Mouse (Mus musculus) thymus, adult 2 months (tissue): ENCODE results near the gene Olfr573-ps1. TPM values are rescaled to one million over a fixed set of nuclear protein-coding genes. Genes with fewer than 3 reads are reported as not detected.

Source experiments
- DNase-seq: peaks from one replicate; pipeline ENCODE4 v3.0.0; 2021
- H3K27ac ChIP-seq: fragments of 200-500 bp; 2 replicates; pipeline ENCODE4 v1.5.1; 2012; ENCODE audit warnings: low read length, control low read depth; ENCODE audit not compliant: control insufficient read depth, insufficient read depth
- H3K27me3 ChIP-seq: fragments of 200-500 bp; 2 replicates; pipeline ENCODE4 v1.6.1; 2012; ENCODE audit warnings: mild to moderate bottlenecking, low read length, moderate library complexity, mixed read lengths; ENCODE audit not compliant: control insufficient read depth, insufficient read depth
- H3K36me3 ChIP-seq: fragments of 200-500 bp; 2 replicates; pipeline ENCODE4 v1.6.1; 2012; ENCODE audit warnings: mild to moderate bottlenecking, low read length, moderate library complexity; ENCODE audit not compliant: control insufficient read depth, insufficient read depth
- H3K4me1 ChIP-seq: fragments of 200-500 bp; replicated peaks from 2 replicates; pipeline ENCODE4 v1.6.1; 2012; ENCODE audit warnings: low read length; ENCODE audit not compliant: control insufficient read depth, insufficient read depth
- H3K4me3 ChIP-seq: fragments of 200-500 bp; 2 replicates; pipeline ENCODE4 v1.5.1; 2012; ENCODE audit warnings: mild to moderate bottlenecking, low read length, control low read depth, moderate library complexity; ENCODE audit not compliant: control insufficient read depth, insufficient read depth
- CTCF ChIP-seq: fragments of 200-500 bp; IDR thresholded peaks from 2 replicates; pipeline ENCODE4 v1.5.1; 2012; ENCODE audit warnings: mild to moderate bottlenecking, control low read depth, low read length, moderate library complexity, borderline replicate concordance; ENCODE audit not compliant: control insufficient read depth, poor library complexity, insufficient read depth; ENCODE audit errors: extremely low read depth
- POLR2A ChIP-seq: fragments of 200-500 bp; IDR thresholded peaks from 2 replicates; pipeline ENCODE4 v1.6.1; 2012; ENCODE audit warnings: mild to moderate bottlenecking, low read length, control low read depth, moderate library complexity; ENCODE audit not compliant: control insufficient read depth, poor library complexity, insufficient read depth; ENCODE audit errors: extremely low read depth
- WGBS: fragments of 180-500 bp; shearing (Covaris S2); methylation state at CpG from one replicate; pipeline ENCODE4 v1.1.7; 2018; 5-methylcytosine and 5-hydroxymethylcytosine counted together
- polyA plus RNA-seq: library from polyadenylated mRNA; depleted of rRNA; stranded (reverse); fragments of >200 nt; gene quantifications from 2 replicates; pipeline ENCODE4 v1.2.3, GENCODE M21; 2012; rRNA removed

Gene Olfr573-ps1
- not detected in 2 replicates for polyA plus RNA-seq

DNA sequence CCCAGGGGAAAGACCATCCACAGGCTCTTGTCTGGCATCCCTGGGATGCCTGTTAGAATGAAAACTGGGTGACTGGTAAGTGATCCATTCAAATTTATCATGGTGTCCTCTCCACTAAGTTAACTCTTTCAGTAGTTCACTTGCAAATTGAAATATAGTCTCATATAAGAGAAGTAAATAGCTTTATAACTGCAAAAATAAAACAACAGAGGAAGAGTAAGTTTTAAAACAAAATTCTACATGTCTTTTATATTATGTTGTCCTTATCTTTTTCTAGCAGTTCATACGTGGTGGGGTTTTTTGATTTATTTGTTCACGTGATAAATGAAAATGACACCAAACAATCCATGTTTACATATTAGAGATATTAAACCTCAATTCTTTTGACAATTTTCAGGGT is at the start of gene Olfr573-ps1:
Gene Olfr573-ps1 (minus strand): TSS at position 101 of the 400 bp plus-strand sequence.
- H3K4me1 ChIP-seq = no peaks in the 10 kb centered on the region
- 93% methylated on average over 2 of the region's 2 CpGs for WGBS
- H3K4me3 ChIP-seq = no peak within 1 kb of the TSS
- no peaks in the 10 kb centered on the region for H3K27me3 ChIP-seq
- no peaks in the 10 kb centered on the region for H3K36me3 ChIP-seq
- no peak for TF ChIP-seq POLR2A
- no peak for TF ChIP-seq CTCF
- no peak for DNase-seq
- no peak within 1 kb of the TSS for H3K27ac ChIP-seq

- H3K27ac ChIP-seq = no peak within 1 kb of the TSS
- no peak within 1 kb of the TSS for H3K4me3 ChIP-seq
- no peaks in the 10 kb centered on the region for H3K36me3 ChIP-seq
- TF ChIP-seq CTCF (no peak), POLR2A (no peak)
- H3K27me3 ChIP-seq = no peaks in the 10 kb centered on the region
- H3K4me1 ChIP-seq = no peaks in the 10 kb centered on the region
- 78% methylated on average over 3 of the region's 3 CpGs for WGBS
- no peak for DNase-seq
These were observed 46.8 kb upstream of the Olfr573-ps1 start, which contains the start of gene Olfr578 for GRCm38 (mm10) chr7:102989224-102989623. Gene Olfr578 (minus strand): TSS chr7:102989324.

GRCm38 (mm10) chr7:102975843-102976242 is 33.5 kb upstream of the Olfr573-ps1 start, which contains the start of gene Olfr577:
Gene Olfr577 (minus strand): TSS chr7:102975943.
- Histone ChIP-seq H3K36me3 (no peaks in the 10 kb centered on the region), H3K4me1 (no peaks in the 10 kb centered on the region), H3K27ac (no peak within 1 kb of the TSS), H3K27me3 (no peaks in the 10 kb centered on the region), H3K4me3 (no peak within 1 kb of the TSS)
- no peak for TF ChIP-seq CTCF
- no peak for TF ChIP-seq POLR2A
- 87% methylated on average over 2 of the region's 2 CpGs for WGBS
- no peak for DNase-seq

DNA sequence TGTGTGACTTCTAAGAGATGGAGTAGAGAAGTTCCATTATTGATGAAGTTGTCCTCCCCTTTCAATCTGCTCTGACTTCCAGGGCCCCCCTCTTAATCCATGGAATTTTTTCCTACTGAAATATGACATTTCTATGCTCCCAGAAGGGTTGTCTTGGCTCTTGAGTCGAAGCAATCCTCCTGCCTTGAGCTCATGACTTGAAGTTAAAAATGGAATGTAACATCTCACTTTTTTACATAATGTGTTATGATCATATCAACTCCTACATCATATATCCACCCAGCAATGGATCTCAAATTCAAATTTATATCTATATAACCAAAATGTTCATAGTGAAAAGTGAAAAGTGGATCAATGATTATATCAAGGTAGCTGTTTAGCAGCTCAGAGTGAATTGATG is 32.0 kb upstream of the Olfr573-ps1 start:
- no peaks in the 10 kb centered on the region for H3K27me3 ChIP-seq
- 44% methylated on average over 1 of the region's 1 CpGs for WGBS
- no peaks in the 10 kb centered on the region for H3K36me3 ChIP-seq
- no peak overlapping the region for H3K4me3 ChIP-seq
- no peaks in the 10 kb centered on the region for H3K4me1 ChIP-seq
- DNase-seq = no peak
- TF ChIP-seq POLR2A (no peak), CTCF (no peak)
- no peak overlapping the region for H3K27ac ChIP-seq

DNA sequence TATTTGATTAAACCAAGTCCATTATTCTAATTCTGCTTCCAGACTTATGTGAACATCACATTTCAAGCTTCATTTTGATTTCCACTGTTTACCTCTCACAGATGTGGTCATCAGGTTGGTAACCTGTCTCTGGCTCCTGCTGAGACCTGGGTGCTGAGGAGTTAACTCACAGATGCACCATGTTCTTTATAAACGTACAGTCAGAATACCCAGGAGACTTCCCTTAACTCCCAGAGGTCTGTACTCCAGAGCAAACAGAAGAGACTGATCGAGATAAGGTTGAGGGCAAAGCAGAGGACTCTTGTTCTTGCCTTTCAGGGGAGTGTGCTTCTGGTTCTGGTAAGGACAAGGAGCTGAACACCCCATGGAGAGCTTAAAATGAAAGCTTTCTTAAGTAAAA is 20.0 kb upstream of the Olfr573-ps1 start, which contains the start of gene Olfr576:
Gene Olfr576 (plus strand): TSS at position 301 of the 400 bp plus-strand sequence.
- Histone ChIP-seq H3K27me3 (no peaks in the 10 kb centered on the region), H3K4me1 (no peaks in the 10 kb centered on the region), H3K27ac (no peak within 1 kb of the TSS), H3K36me3 (no peaks in the 10 kb centered on the region), H3K4me3 (no peak within 1 kb of the TSS)
- DNase-seq = no peak
- no peak for TF ChIP-seq CTCF
- TF ChIP-seq POLR2A = no peak
- WGBS = 46% methylated on average over 2 of the region's 2 CpGs

- Histone ChIP-seq H3K4me3 (no peak within 1 kb of the TSS), H3K36me3 (no peaks in the 10 kb centered on the region), H3K27me3 (no peaks in the 10 kb centered on the region), H3K4me1 (no peaks in the 10 kb centered on the region), H3K27ac (no peak within 1 kb of the TSS)
- 62% methylated on average over 1 of the region's 1 CpGs for WGBS
- no peak for TF ChIP-seq POLR2A
- no peak for TF ChIP-seq CTCF
- DNase-seq = no peak
These were observed 16.2 kb upstream of the Olfr573-ps1 start, which contains the start of gene Olfr575 for GRCm38 (mm10) chr7:102958593-102958992. Gene Olfr575 (minus strand): TSS chr7:102958775.

- Histone ChIP-seq H3K36me3 (no peaks in the 10 kb centered on the region), H3K27ac (no peak overlapping the region), H3K4me3 (no peak overlapping the region), H3K4me1 (no peaks in the 10 kb centered on the region), H3K27me3 (no peaks in the 10 kb centered on the region)
- 77% methylated on average over 3 of the region's 3 CpGs for WGBS
- no peak for DNase-seq
- TF ChIP-seq CTCF (no peak), POLR2A (no peak)
These were observed 15.8 kb upstream of the Olfr573-ps1 start for GRCm38 (mm10) chr7:102958137-102958536.

- no peak for DNase-seq
- no peaks in the 10 kb centered on the region for H3K4me1 ChIP-seq
- H3K36me3 ChIP-seq = no peaks in the 10 kb centered on the region
- TF ChIP-seq CTCF = no peak
- TF ChIP-seq POLR2A = no peak
- 86% methylated on average over 1 of the region's 1 CpGs for WGBS
- no peaks in the 10 kb centered on the region for H3K27me3 ChIP-seq
- no peak overlapping the region for H3K4me3 ChIP-seq
- H3K27ac ChIP-seq = no peak overlapping the region
These were observed 8.4 kb upstream of the Olfr573-ps1 start for GRCm38 (mm10) chr7:102950732-102951131.
